Mouse (Mus musculus): ENCODE measurements at regions not wholly inside any gene's neighbourhood (a gene's known extent, or its start where the extent isn't known, plus 50 kb on each side); places are given as distances from the start of the nearest gene placed in this dataset.
A peak's percentile ranks its signal among the peaks of the same experiment; 100 is the strongest.

DNA sequence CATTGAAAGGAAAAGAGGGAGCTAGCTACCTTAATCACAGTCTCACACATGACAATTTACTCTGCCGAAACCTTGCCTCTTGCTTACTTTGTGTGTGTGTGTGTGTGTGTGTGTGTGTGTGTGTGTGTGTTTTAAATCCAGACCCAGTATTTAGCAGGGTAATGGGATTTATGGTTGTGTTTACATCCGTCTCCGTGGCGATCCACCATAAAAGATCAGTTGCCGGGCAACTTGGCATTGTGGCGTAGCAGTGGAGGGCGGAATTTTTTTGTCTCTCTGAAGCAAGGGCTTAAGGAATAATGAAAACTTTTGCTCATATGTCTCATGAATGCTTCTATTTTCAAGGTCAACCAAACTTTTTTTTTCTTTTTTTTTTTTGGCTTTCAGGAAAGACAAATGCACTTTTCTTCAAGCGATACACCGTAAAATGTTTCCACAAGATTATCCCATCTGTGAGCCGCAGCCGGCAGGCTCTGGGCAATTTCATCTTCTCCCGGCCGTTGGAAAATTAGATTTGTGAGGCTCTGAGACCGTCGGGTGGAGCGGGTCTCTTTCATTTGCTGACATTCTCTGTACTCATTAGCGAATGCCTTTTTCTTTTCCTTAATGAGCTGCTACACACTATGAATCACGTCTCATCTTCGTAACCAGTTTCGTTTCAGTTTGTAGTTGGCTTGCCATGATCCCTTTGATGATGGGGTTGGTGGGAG lies 53.9 kb upstream of the Ptch1 start:
- DNase-seq, result peak; percentile 17

DNA sequence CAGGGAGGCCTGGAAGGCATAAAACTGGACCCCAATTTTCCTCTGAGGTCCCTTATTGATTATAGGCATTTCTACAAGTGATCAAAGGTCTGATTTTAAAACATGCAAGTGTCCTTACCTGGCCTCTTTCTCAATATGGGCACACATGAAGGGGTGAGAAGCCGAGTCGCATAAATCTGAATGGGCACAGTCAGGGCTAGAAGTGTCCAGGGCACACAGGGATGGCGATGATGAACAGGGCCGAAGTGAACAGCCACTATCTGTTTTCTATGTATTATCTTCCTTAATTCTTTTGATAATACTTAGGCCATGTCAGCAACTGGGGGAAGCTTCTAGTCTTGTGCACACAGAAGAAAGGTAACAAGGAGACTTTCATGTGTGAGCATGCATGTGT lies 54.5 kb upstream of the Ptch1 start:
- no peak for DNase-seq

DNA sequence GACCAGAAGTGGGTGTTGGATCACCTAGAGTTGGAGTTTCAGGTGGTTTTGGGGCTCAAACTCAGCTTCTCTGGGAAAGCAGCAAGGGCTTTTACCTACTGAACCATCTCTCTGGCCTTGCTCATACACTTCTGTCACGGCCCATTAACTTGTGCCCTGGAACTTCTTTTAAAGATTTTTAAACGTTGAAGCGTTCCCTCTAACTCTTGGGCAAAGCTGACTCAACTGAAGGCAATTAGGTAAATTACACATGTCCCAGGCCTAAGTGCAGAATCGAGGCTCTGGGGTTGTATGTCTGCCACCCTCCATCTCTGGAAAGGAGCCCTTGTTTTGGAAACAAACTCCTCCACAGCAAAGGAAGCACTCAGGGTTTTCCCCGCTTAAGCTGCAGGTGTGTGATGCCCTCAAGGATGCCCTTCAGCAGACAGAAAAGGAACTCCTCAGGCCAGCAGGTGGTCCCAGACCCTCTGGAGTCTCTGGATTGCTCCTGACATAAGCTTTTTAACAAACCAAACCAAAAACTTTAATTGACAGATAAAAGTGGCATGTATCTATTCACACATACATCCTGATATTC lies 58.5 kb upstream of the Ptch1 start:
- no peak for DNase-seq

DNA sequence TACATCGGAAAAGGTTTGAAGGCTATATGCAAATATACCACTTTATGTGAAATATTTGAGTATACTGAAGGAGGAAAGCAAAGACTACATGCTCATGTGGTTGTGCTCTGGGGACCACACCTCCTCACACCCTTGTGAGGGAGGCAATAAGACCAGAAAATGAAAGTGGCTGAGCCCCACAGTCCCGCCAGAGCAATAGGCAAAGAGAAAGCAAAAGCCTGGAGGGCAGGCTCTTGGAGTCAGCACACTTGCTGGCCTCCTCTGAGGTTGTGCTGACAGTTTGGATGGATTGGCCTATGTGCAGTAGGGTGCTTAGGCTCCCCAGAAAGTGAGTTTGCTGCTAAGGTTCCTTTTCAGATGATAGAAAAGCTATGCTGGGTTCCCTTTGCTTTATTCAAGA lies 60.9 kb upstream of the Ptch1 start:
- DNase-seq, result no peak

DNA sequence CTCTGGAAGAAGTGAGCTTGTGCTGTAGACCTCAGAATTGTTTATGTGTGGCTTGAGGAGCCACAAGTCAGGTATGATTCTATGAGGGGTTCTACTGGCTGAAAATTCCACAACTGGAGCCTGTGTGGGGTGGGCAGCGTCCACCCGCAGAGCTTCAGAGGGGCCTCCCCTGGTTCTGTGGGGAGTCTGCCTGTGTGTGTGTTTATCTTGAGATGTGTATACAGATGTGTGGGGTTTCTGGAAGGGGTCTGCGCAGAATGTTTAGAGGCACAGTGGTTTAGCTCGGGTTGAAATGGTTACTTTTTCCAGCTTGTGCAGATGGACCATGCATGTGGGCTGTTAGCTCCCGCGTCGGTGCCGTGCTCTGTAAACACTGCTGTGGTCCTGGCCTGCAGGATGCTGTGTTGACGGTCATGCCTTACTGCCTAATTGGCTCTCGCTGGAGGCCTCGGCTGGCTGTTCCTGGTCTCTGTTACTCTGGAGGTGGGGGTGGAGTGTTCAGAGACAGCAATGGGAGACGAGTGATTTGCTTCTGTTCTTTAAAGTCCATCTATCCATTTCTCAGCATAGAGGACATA lies 68.3 kb upstream of the Ptch1 start:
- peak; percentile 25 for DNase-seq

DNA sequence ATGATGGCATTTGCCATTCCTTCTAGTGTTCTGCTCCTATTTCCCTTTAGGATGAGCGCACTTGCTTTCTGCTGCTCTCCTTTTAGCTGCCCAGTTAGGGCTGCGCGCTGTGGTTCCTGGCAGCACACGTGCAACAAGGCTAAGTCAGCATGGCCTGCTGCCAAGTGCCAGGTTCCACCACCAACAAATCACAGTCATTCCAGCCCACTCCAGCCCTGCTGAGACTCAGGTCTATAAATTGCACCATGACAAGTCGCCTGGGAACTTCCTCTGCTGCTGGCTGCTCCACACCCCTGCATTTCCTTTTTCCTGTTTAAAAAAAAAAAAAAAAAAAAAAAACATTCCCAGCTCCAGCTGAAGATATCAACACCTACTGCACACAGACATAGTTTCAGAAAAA lies 69.2 kb upstream of the Ptch1 start:
- peak; percentile 89 for DNase-seq

DNA sequence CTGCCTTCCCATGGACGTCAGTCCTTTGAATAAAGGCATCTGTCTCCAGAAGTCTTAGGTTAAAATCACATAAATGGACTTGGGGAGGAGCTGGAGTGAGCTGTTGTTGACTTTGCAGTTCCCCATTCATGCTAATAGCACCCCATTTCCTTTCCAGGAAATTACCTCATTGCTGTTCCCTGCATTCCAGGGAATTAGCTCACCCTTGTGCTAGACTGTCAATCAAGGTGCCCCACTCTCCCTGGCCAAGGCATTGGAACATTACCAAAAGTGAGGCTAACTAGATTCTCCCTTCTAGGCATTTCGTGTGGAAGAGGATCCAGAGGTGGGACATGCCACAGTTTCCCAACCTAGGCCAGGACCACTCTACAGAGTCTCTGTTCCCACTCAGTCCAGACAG lies 70.0 kb upstream of the Ptch1 start:
- peak; percentile 7 for DNase-seq

DNA sequence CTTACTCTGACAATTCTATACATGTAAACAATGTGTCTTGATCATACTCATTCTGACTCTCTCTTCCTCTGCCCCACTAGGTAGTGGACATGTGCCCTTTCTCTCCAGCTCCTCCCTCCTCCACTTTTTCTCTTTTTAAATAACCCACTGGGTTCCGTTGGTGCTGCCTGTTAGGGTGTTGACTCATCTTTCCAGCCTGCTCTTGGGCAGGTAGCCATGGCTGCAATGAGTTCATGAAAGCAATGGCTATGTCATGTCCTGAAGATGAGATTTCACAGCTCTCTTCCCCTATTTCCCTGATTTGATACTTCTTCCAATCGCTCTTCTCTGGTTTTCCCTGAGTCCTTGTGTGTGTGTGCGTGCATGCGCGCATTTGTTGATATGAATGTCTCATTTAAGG lies 70.9 kb upstream of the Ptch1 start:
- no peak for DNase-seq

DNA sequence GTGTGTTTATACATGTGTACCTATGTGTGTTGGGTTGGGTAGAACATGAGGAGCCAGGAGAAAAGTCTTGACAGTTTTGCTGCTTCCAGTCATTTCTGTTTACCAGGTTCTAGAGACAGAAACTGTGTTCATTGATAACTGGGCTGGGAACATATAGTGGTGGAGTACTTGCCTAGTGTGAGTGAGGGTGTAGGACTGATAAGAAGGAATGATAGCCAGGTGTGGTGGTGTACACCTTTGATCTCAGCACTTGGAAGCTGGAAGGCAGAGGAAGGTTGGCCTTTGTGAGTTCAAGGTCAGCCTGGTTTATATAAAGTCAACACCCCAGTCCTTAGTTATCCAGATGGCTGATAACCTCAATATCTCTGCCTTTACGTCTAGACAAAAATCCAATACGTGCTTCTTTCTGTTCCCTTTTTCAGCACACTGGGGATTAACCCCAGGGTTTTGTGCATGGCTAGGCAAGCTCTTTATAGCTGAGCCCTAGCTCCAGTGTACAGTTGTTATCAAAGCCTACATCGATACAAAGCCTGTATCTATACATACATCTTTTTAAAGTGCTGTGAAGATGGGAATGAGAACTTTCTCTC lies 75.8 kb upstream of the Ptch1 start:
- no peak for DNase-seq

DNA sequence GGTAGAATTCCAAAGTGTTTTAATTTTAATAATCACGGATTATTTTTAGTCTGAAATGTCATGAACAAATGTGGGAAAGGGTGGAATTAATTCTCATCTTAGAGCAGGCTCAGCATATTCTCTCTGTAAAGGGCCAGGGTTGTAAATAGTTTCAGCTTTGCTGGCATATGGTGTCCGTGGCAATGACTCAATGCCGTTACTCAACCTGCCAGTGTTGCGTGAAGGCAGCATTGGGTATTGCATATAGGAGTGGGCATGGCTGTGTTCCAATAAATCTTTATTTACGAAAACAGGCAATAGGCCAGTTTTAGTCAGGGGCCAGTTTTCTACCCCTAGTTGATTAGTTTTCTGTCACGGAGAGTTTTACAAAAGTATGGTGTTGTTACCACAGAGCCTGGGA lies 81.1 kb upstream of the Ptch1 start:
- peak; percentile 27 for DNase-seq

DNA sequence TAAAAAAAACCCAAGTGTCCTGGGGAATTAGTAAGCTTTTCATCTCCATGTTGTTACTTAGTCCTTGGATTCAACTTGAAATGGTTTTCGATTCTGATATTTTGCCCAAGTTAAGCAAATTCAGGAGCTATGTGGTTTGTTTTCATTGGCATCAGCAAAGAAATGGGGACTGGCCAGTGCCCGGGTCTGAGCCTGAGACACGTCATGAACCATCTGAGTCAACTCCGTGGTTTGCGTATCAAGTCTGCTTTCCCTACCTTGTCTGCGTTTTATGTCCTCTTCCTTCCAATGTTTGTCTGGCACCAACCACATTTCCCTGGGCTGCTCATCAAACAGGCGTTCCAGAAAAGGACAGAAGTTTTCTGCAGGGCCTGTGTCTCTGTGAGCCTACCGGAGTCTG lies 83.7 kb upstream of the Ptch1 start:
- DNase-seq, result no peak

DNA sequence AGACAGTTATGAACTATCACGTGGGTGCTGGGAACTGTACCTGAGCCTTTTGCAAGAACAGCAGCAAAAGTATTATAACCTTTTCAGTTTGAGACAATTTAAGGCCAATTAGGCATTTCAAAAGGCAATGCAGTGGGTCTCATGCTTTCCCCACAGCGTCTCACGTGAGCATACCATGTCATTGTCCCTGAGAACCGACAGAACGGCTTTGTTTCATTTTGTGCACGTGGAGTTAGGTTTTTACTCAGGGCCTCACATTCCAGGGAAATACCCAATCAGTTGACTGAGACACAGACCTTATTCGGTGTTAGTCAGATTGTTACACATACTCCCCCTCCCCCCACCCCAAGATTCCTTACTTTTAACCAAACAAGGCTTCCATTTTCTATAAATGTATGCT lies 86.0 kb upstream of the Ptch1 start:
- DNase-seq, result no peak

DNA sequence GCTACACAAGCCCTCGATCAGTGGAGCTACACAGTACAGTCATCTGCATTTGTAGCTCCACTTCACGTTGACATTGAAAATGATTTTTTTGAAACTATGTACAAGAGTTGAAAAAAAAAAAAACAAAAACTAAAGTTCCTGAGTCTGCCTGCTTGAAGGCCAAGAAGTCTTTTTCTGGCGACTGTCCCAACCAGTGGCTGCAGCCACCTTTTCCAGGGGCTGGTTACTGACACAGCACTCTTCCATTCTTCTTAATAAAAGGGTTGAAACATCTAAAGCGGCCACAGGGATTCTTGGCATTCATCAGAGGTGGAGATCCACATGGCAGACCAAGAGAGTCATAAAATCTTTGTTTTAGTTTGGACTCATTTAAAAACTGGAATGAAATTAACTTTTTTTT lies 87.0 kb upstream of the Ptch1 start:
- DNase-seq, result no peak

DNA sequence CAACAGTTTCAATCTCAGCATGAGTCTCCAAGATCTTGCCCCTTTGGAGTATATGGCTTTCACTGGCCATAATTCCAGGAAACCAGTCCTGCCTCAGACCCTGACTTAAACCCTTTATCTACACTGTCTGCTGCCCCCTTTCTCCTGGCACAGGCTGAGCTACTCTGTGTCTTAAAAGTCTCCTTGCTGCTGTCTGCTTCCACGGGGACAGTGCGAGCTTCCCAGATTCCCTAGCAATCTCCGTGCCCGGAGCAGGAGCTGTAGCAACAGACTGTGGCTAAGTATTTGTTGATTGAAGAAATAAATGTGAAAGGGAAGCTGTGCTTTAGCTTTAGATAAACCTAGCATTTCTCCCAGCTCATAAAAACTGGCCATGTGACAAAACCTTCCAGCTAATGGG lies 95.2 kb upstream of the Ptch1 start:
- no peak for DNase-seq

DNA sequence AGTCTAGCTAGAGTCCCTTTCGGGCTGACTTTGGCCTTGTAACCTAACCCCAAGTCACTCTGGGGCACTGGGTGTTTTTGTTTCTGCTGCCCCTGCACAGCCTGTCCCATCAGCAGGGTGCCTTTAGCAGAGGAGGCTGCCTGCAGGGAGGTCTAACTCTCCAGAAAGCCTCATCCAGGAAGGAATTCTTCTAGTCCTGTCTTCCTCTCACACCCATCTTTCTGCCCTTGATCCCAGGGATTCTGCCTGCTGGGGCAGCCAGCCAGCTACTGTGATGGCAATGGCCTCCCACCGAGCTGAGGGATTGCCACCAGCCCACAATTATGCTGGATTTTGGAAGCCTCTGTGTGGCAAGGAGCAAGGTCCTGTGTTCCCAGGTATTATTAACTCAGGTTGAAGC lies 95.6 kb upstream of the Ptch1 start:
- peak; percentile 19 for DNase-seq

DNA sequence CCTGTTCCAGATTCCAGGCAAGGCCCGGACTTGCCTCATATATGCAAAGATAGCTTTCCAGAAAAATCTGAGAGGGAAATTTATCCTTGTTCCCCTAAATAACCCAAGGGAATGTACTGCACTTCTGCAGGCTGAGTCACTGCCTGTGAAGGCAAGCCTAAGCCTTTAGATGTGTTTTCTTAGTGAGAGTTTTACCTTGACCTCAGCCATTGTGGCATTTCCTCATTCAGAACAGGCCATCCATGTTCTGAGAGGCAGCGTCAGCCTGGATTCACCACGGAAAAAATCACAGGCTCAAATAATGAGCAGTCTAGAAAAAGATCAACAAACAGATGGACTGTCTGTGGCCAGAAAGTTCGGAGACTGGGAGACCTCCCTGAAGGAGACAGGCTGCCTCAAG lies 99.0 kb upstream of the Ptch1 start:
- peak; percentile 30 for DNase-seq

DNA sequence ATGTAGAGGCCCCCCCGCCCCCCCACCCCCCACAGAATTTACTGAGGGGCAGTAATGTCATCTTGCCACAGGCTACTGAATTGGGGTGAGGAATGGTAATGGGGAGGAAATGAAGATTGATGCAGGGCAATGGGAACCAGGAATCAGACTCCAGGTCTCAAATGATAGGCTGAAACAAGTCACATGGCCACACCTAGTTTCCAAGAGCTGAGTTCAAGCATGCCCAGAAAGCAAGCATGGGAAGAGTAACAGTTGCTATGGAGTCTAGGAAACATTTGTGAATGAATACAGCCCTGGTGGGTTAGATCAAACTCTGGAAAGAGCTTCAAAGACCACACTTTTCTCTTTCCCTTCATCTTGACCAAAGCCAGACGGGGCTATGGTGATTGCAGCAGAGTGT lies 104.3 kb upstream of the Ptch1 start:
- no peak for DNase-seq

DNA sequence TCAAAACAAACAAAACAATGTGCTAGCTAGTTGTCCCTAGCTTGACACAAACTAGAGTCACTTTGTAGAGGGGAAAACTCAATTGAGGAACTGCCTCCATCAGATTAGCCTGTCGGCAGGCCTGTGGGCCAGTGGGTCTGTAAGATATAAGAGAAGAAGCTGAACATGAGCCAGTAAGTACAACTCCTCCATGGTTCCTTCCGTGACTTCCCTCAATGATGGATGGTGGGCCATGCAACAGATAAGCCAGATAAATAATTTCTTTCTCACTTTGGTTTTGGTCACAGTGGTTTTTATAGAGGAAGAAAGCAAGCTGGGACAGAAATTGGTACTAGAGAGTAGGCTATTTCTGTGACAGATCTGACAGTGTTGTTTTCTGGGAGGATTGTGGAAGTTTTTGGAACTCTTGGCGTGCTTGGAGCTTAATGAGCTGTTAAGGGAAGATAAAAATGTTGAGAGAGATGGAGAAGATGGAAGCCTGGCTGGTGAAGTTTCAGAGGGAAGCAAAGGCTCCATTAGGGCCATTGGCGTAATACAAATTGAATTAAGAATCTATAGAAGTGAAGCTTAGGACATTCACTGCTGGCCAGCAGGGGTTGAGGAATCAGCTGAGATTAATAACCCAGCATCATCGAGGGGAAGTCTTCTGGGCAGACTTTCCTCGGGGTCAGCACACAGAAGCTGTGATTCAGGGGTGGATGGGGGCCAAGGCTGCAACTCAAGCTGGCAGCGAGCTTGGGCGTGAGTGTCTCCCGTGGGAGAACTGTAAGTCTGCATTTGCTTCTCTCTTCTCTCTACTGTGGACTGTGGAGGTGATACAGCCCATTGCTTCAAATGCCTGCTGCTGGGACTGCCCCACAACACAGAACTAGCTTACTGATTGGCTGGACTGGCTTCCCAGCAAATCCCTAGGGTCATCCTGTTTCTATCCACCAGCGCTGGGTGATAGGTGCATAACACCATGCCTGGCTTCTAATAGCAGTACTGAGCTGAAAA lies 105.2 kb upstream of the Ptch1 start:
- DNase-seq, result peak; percentile 47

DNA sequence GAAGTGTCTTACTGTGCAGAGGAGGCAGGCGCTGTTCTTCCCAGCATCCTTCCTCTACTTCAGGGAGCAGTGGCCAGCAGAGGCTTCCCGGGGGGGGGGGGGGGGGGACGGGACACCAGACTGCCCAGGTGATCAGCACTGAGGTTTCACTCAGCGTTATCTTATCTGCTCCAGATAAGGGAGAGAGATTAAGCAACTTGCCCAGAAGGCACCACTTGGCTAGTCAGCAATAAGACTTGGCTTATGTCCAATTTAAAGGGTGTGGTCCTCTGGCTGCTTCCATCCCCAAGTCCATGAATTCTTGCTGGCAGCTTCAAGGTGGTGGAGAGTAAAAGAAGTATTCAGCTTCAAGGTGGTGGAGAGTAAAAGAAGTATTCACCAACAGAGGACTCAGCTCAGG lies 108.9 kb upstream of the Ptch1 start:
- no peak for DNase-seq

DNA sequence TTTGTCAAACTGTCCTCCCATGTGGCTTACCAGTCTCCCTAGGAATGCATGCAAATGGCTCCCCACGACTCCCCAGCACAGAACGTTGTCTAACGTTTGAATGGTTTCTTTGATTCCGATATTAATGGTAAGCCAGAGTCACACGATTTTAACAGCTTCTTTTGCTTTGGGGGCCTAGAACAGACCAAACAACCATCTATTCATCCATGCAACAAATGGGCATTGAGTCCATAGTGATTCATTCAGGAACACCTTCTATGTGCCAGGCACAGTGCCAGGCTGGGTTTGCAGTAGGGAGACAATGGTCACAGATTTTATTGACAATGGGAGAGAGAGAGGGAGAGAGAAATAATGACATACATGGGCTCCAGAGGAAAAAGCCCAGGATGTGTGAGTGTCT lies 118.6 kb upstream of the Ptch1 start:
- DNase-seq, result no peak

DNA sequence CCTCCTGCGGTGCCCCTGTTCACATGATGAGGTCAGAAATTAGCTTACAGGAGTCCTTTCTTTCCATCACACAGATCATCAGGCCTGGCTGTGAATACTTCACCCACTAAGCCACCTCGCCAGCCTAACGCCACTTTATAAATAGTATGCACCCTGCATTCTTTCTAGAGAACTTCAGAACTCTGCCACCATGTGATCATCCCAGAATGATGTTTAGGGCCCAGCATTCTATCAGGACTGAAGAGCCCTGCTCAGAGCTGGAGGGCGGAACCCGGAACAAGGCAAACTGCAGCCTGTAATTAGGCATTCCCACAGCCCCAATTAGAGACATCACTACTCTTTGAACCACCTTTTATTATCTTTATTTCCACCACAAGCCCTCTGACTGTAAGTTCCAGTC lies 120.2 kb upstream of the Ptch1 start:
- DNase-seq, result no peak

DNA sequence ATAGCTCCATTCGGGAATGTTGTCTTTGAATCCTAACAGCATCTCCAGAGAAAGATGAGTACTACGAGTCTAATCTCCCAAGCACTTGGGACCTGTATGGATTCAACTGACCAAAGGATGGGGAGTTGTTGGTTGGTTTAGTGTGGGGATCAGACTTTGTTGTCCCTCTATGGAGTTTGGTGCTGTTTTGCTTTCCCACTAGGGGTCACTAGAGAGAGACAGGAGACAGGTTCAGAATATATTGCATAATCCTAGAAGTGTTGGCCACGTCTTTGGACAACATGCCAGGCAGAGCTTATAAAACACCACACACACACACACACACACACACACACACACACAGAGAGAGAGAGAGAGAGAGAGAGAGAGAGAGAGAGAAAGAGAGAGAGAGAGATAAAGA lies 118.6 kb upstream of the Ercc6l2 start:
- DNase-seq, result peak; percentile 42

DNA sequence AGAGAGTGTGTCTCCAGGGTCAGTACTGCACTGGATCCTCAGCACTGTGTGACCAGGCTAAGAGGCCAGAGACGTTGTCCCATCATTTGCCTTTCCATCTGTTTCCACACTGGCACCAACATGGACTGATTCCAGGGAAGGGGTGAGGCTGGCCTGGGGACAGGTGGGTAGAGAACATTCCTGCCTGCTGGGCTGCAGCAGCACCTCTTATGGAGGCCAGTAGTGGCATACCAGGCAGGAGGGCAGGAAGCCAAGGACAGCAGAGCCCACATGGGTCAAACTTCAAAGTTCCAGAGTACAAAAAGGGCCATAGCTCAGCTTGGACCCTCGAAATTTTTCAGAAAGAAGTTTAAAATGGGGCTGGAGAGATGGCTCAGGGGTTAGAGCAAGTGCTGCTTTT lies 115.4 kb upstream of the Ercc6l2 start:
- no peak for DNase-seq
